Mouse (Mus musculus) fat pad, adult 2 months (tissue): ENCODE data around the gene Disp2.

Source experiments
- DNase-seq: peaks from one replicate; pipeline ENCODE4 v3.0.0-alpha.2; 2011; ENCODE audit warnings: low read depth, low spot score; ENCODE audit errors: extremely low read depth

Disp2 gene

DNA sequence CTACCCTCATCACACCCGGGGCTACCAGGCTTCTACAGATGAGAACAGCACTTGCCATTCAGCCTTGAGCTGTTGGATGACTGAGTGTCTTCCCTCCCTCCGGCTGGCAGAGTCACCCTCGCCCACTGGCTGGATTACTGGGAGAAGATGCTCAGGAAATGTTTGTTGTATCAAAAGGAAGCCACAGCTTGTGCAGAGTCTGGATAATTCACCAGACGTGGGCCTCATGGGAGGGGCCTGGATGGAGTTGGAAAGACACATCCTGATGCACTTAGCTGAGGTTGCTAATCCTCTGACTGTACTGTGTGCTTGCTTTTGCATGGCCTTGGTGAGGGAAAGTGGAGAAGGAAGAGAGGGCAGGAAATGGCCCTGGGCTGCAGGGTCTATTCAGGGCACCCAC, 23.4 kb upstream of the Disp2 start:
- DNase-seq: no peak

DNA sequence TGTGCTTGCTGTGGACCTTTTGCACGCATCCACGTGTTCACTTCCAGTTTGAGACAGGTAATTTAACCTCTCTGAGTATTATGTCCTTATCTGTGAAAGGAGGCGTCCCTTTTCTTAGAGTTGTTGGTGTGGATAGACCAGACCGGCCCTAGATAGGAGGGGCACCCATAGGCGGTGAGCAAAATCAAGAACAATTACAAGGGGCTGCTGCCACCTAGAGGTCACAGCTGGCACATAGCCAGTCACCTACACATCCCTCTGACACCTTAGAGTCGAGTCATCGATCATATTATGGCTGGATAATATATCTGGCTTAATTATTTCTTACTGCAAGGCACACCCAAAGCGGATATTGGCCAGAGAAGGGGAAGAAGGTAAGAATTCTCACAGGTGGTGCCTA, 19.7 kb upstream of the Disp2 start:
- DNase-seq: no peak

DNA sequence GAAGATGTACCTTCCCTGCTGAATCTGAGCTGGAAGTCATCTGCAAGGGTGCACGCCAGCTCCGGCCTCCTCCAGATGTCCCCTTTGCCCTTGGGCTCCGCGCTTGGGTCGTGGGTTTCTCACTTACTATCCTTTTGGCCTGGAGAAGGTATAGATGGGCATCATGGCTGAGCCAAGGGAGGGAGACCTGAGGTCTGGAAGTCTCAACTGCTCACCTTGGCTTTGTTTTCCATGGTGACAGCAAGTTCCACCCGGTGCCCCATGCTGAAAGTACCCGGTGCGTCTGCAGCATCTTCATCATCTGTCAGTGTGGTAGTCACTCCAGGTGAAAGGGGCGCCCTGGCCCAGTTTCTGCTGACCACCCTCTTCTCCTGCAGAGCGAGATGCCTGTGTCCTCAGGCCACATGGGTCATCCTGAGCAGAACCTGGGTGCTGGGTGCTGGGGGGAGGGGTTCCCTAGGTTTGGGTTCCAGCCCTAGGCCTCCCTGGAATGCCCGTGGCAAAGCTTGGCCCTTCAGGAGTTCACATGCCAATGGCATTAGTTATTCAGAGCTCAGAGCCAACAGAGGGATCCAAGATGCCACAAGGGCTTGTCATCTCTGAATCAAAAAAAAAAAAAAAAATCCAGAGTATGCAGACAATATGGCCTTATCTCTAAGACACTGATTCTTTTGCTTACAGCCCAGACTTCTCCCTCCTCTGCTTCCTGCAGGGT, 19.1 kb upstream of the Disp2 start:
- no peak for DNase-seq

DNA sequence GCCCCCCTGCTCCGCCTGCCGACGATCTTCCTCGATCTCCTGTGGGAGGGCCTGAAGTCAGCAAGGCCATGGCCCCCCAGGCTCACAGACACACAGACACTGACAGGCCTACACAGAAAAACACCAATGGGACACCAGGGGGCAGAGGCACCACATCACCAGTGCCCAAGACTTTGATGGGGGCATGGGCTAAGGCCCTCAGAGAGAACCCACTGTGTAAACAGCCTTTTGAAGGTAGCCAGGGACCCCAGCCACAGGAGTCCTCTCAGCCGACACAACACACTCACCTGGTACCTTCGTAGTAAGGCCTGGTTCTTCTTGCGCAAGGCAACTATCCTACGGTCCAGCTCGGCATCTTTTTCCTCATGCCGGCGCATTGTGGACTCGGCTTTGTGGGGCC, 18.2 kb upstream of the Disp2 start:
- DNase-seq: no peak

DNA sequence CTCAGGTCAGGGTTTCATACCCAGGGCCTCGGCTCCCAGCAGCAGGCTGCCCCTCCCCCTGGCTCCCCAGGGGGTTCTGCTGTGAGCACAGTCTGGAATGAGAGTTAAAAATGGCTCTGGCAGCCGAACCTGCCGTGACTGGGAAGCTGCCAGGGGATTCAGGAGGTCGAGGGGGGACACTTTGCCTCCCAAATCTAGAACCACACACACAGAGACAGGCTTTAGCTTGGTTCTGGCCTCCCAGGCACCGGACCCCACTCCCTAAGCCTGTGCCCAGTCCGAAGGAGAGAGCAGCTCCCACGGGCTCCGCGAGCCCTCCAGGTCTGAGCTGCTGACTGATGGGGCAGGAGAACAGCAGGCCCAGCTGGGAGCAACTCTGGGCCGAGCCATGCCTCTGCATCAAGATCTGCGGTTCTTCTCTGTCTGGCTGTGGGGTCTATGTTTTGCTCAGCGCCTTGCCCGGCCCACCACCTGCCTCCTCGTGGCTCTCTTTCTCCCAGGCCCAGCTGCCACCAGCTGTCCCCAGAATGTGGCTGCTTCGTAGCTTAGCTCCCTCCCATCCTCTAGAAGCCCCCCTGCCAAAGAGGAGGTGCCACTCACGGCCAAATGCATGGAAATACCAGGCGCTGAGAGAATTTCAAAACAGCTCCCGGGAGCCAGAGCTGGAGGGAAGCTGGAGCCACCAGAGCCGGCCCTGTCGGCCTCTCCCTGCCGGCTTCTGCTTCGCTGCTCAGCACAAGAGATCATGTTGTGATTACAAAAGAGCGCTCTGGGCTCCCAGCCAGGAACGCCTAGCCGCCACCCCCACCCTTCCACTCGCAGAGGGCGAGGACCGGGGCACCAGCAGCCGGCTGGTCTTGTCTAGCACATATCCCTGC, 17.4 kb upstream of the Disp2 start, which contains the start of gene Ccdc9b:
Ccdc9b (minus strand) TSS at position 756 of the 878 bp plus-strand sequence.
- DNase-seq: no peak

DNA sequence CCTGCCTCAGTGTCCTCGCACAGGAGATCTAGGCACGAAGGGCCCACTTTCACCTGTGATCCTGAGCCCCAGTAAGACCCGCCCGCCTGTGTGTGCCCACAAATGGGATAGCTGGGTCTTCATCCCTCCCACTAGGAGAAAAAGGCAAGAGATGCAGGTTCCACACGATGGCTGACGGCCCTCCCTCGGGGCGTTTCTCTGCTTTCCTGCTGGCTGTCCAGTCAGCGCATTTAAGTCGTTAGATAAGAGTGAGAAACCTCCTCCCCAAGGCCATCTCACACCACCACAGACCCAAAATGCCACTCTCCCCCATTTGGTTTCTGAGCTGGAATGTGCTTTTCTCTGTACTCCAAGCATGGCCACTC, 16.8 kb upstream of the Disp2 start:
- no peak for DNase-seq

DNA sequence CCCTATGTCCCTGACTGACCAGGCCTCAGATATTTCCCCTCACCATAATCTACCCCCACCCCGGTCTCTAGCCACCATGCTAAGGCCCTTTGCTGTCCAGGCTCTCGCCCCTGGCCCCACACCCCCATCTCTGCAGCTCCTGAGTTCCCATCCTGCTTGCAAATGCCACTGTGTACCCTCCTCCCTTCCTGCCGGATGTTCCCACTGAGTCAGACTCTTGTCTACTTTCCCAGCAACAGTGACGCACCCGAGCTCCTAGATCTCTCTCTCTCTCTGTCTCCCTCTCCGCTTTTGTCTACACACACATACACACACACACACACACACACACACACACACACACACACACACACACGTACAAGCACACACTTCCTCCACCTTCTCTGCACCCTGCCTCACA, 16.1 kb upstream of the Disp2 start:
- no peak for DNase-seq

DNA sequence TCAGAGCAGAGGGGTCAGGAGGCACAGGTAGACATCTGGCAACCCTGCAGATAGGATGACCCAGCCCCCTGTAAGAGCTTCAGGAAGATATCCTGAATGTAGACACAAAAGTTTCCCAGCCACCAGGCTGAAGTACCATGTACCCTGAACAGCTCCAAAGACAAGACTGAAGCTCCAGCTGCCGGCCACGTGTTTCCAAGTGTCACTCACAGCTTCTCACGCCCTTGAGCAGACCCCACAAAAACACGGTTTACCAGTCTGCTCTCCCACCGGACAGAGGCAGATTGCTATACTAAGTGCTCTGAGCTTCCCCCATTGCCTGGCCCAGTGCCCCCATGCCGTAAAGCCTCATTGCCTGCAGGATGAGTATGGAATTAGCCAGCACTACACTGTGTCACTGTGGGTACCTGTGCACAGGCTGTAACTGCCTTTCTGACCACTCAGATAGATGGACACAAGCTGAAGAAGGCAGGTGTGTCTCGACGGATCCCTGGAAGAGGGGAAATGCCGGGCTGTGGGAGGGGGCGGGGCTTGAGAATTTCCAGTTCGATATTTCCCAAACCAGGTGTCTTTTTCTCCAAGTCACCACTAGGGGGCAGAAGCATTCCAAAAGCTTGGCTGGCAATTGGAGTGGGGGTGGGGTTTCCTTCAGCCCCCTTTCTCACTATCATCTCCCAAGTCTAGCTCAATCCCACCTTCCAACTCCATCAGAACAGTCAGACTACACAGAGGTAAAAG, 15.3 kb upstream of the Disp2 start:
- DNase-seq: no peak

DNA sequence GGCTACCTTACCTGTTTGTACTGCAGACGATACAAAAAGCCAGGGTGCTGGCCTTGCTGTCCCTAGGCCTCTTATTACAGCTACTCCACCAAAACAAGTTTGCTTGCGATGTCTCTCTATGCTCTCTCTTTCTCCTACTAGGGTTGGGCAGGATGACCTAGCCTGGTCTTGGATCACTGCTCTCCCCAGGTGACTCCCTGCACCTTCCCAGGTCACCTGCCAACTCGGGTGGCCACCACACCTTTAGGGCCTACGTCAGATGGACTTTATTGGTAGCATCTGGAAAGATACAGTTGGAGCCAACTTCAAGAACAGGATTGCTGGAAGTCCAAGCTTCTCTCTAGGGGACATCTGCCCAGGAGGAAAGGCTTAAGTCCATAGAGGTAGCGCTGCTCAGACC, 14.6 kb upstream of the Disp2 start:
- DNase-seq: no peak

DNA sequence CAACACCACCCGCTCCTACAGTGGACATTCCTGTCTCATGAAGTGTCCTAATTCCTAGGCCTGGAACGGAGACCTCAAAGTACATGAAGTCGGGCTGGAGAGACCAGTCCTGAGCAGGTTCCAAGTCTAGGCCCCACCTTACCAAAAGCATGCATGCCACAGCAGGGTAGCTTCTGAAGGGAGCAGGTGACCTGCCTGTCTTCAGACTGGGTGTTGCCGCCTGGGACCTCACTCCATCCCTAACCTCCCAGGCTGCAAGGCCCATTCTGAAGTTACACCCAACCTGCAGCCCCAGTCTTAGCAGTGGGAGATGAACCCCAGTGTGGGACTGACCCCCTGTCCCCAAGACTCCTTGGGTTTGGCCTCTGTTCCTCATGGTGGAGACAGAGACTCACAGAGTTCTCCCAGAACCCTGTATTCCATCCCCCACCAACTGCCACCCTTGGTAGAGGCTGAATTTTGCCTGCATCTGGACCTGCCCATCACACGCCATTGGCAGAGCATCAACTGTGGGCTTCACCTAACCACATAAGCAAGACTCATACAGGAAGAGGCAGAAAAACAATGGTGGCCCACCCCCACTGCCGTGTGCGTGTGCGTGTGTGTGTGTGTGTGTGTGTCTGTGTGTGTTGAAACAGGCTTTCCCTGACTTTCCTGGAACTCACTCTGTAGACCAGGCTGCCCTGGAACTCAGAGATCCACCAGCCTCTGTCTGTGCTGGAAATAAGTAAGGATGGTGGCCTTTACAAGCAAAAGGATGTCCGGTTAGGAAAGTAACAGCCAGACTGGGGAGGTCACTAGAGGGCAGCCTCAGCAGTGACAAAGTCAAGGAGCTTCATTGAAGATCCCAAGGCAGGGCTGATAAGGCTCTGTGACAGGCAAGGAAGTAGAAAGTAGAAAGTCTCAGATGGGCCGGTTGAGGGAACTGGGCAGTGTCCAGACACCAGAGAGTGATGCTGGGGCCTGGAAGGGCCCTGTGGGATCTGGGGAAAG, 13.2 kb upstream of the Disp2 start:
- no peak for DNase-seq

DNA sequence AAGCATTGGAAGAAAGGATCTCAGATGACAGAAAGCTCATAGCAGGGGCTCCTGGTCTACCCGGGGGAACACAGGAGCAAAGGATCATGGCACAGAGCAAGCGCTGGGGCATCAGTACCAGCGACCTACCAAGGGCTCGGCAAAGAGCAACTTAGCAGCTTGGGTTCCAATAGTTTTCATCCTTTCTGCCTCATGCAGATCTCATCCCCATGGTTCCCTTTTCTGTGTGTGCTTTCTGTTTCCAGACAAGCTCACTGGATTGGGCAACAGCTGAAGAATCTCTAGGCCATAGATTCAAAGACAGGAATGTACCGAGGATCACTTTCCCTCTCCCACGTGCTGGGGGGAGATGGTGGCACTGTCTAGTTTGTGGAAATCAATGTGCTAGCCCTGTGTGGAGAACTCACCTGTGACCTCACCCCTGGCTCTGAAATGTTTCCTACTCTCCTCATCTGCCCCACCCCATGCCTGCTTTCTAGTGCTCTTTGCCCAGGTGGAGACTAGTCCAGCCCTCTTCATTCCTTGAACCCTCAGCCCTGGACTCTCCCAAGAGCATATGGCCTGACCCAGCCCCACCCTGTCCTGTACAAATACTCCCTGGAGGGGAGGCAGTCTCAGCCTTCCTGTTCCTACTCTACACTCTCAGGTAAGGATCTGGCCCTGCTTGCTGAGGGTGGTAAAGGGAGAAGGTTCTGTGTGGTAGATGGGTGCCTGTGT, 7.2 kb upstream of the Disp2 start, which contains the start of gene Phgr1:
Phgr1 (plus strand) TSS at position 612 of the 717 bp plus-strand sequence.
- no peak for DNase-seq

DNA sequence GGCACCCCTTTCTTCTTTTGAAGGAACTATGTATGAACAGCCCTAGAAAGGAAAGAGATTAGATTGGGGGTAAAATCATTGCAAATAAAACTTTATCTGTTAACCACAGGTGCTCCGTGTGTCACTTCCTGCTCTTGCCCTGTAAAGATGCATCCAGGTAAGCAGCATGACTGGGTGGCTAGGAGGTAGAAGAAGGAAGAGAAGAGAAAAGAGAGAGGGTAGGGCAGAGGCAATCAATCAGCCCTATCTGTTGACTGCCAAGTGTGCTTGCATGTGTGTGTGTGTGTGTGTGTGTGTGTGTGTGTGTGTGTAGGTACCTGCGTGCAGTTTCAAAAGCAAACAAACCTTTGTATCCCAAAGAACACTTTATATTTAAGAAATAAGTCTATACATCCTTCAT, 5.0 kb upstream of the Disp2 start:
- no peak for DNase-seq

DNA sequence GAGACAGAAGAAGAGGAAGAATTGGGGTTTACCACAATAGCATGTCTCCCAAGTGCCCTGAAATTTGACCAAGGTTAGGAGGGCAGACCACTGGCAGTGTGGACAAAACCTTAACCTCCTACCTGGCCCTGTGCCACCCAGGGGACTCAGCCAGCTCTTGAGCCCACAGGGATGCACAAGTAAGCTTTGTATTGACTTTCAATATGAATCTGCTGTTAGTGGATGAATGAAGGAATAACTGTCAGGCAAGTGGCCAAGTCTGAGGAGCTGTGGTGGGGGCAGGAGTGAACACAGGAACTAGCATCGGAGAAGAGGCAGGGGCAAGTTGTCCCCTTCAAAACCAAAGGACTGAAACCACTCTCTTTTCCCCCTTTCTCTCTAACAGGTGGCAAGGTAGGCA, 4.1 kb upstream of the Disp2 start:
- DNase-seq: no peak

DNA sequence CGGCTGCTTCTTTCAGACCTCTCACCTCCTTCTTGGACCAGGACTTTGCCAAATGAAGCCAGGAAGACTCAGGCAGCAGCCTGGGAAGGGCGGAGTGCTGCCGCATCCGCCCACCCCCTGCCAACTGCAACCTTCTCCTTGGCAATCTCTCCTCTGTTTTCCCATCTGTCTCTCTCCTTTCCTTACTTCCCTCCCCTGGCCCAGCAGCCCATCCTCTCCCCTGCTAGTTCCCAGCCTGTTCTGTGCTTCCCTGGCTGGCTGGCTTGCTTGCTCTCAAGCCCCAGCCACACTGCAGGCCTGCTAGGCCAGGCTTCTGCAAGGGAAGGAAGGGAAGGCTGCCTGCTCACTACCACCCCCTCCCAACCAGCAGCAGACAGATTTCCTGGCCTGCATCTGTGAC, 3.7 kb upstream of the Disp2 start:
- DNase-seq: no peak

DNA sequence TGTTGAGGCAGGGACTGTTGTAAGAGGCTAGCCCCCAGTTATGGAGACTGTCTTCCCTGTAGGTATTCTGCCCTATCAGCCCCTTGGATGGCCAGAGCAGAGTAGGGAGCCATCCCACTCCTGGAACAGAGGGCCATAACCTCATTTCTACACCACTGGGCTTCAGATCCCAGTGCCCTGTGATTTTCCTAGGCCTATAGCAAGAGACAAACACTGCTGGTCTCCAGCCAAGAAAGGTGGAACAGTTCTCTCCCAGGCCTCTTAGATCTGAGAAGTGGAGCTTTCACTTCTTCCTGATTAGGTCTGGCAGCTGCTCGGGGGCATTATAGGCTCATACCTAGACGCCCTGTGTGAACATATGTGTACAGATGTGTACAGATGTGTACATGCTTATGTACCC, 3.2 kb upstream of the Disp2 start:
- DNase-seq: no peak

DNA sequence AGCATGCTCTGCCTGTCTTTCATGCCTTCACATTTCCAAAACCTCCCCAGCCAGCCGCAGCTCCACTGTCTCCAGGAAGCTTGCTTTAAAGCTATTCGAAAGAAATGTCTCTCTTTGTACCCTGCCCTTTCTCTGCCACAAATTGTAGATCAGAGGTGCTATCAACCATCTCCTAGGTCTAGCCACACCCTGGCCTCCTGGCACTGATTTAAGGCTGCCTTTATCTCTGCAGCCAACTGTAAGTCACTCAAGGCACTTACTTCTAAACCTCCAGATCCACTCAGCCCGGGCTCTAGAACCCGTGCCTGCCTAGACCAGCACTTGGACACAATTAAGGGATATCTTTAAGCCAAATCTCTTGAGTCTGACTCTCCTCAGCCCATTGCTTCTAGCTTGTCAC, 1.1 kb upstream of the Disp2 start:
- DNase-seq: no peak

DNA sequence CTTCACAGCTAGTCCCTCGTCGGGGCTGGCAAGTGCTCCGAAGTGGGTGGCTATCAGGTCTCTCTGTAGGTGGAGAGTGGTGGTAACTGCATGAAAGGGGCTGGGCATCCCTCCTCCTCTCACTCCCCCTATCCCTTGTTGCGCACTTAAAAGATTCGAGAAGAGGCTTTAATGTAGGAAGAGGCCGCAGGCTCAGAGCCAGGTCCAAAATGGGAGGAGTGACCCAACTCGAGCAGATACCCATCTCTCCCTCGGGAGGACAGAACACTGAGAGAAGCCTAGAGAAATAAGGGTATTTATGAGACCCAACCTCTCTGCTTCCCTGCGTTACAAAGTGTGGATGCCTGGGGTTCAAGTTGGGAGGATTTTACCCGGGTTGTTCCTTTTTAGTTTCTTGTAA, 454 bp upstream of the Disp2 start:
- no peak for DNase-seq

DNA sequence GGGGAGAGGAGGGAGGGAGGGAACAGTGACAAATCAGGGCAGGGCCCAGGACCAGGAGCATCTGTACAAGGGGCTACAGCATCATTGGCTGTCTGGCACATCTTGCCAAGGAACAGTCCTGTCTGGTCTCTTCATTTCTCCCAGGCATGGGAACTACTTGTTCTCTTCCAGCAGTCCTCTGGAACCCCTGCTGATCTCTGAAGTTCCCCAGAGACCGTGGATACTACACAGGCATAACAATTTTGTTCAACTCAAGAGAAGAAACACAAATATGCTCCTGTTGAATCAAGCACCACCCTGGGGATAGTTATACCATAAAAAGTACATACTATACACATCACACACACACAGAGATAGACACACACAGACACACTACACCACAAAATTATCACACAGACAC, 1.6 kb downstream of the Disp2 start:
- DNase-seq: no peak

DNA sequence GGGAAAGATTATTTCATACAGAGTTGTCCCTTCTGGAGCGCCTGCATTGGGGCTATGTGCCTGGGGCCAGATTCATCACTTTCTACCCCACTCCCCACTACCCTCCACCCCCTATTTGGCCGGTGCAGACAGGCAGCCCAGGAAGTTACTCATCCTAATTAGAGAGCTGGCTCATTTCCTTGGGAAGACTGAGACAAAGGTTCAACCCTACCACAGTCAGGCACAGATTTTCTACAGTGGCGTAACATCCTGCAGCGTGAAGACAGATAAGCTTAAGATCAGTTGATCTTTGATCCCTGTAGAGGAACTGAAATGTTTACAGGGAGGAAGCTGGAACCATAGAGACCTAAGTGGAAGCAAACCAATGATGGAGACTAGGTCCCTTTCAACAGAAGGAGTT, 2.8 kb downstream of the Disp2 start:
- no peak for DNase-seq

DNA sequence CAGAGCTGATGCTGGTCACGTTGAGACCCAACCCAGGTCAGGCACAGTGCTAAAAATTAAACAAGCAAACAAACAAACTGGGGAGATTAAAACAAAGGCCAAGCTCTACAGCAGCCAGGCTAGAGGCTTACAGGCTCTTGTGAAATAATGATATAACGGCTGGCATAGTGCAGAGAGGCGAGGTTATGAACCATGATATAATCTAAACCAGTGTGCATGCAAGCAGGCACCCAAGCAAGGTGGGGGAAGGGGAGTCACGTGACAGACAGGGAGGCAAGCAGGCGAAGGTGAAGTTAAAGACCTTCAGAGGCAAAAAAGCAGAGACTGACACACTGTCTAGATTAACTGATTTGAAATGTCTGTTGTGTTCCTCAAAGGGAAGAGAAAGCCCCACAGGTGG, 3.6 kb downstream of the Disp2 start:
- no peak for DNase-seq
